Mouse (Mus musculus) heart, embryonic 10.5 days (tissue): ENCODE data around the gene Lor. TPM values are rescaled to one million over a fixed set of nuclear protein-coding genes. Genes with fewer than 3 reads are reported as not detected.

Experiments
- DNase-seq: peaks from one replicate; pipeline ENCODE4 v3.0.0-alpha.2; 2017; ENCODE audit warnings: low spot score
- H3K27ac ChIP-seq: fragments of 300-500 bp; sonication (generic); 2 replicates; pipeline ENCODE4 v1.5.1; 2016; ENCODE audit warnings: mild to moderate bottlenecking
- H3K27me3 ChIP-seq: fragments of 300-500 bp; sonication (generic); 2 replicates; pipeline ENCODE4 v1.6.1; 2016; ENCODE audit warnings: mild to moderate bottlenecking; ENCODE audit not compliant: poor library complexity, insufficient read depth, severe bottlenecking
- H3K36me3 ChIP-seq: fragments of 300-500 bp; sonication (generic); 2 replicates; pipeline ENCODE4 v1.6.1; 2016; ENCODE audit warnings: mild to moderate bottlenecking, moderate library complexity
- H3K4me1 ChIP-seq: fragments of 300-500 bp; sonication (generic); 2 replicates; pipeline ENCODE4 v1.6.1; 2016; ENCODE audit warnings: mild to moderate bottlenecking
- H3K4me3 ChIP-seq: fragments of 300-500 bp; sonication (generic); 2 replicates; pipeline ENCODE4 v1.5.1; 2016; ENCODE audit warnings: mild to moderate bottlenecking, moderate library complexity
- H3K9me3 ChIP-seq: fragments of 300-500 bp; sonication (generic); 2 replicates; pipeline ENCODE4 v1.6.1; 2016; ENCODE audit warnings: mild to moderate bottlenecking, moderate library complexity
- WGBS: fragments of 180-500 bp; shearing (Covaris S2); methylation state at CpG from one replicate; pipeline ENCODE4 v1.1.7; 2016; 5-methylcytosine and 5-hydroxymethylcytosine counted together
- polyA plus RNA-seq: library from polyadenylated mRNA; unstranded; fragments of >200 nt; fragmentation: Nextera tagmentation; extraction: Ambion mirVana; gene quantifications from 2 replicates; pipeline ENCODE4 v1.2.1, GENCODE M21; 2016

Gene Lor
- 0.69 and 0.83 TPM in 2 replicates for polyA plus RNA-seq

GRCm38 (mm10) chr3:92083042-92083441 lies at the start of gene Lor:
Gene Lor (minus strand): TSS chr3:92083142.
- 81% methylated on average over 2 of the region's 2 CpGs for WGBS
- H3K27ac ChIP-seq = no peak within 1 kb of the TSS

GRCm38 (mm10) chr3:92123847-92124246 lies 40.9 kb upstream of the Lor start, which contains the start of gene Prr9:
Gene Prr9 (minus strand): TSS chr3:92123947.
- Histone ChIP-seq H3K36me3 (no peaks in the 10 kb centered on the region), H3K4me3 (no peak within 1 kb of the TSS), H3K27ac (no peak within 1 kb of the TSS), H3K27me3 (no peaks in the 10 kb centered on the region), H3K4me1 (no peaks in the 10 kb centered on the region), H3K9me3 (no peaks in the 10 kb centered on the region)
- no peak for DNase-seq
- 77% methylated on average over 5 of the region's 5 CpGs for WGBS

More at GRCm38 (mm10) chr3:92083042-92083441, at the start of gene Lor:
- H3K4me1 ChIP-seq = no peaks in the 10 kb centered on the region; the same call in 1 of the 2 replicates
- peaks cover 35% of the 10 kb centered on the region for H3K27me3 ChIP-seq
- peak within 1 kb of the TSS; percentile 92; the same call in 1 of the 2 replicates for H3K4me3 ChIP-seq
- DNase-seq = no peak
- no peaks in the 10 kb centered on the region for H3K9me3 ChIP-seq
- H3K36me3 ChIP-seq = no peaks in the 10 kb centered on the region

GRCm38 (mm10) chr3:92120902-92121301 lies 38.0 kb upstream of the Lor start:
- no peak for DNase-seq
- H3K27ac ChIP-seq = no peak overlapping the region
- no peaks in the 10 kb centered on the region for H3K4me1 ChIP-seq
- no peaks in the 10 kb centered on the region for H3K27me3 ChIP-seq
- 69% methylated on average over 3 of the region's 3 CpGs for WGBS
- no peaks in the 10 kb centered on the region for H3K36me3 ChIP-seq
- H3K9me3 ChIP-seq = no peaks in the 10 kb centered on the region
- no peak overlapping the region for H3K4me3 ChIP-seq

GRCm38 (mm10) chr3:92117930-92118329 lies 35.0 kb upstream of the Lor start:
- DNase-seq = no peak
- 34% methylated on average over 3 of the region's 3 CpGs for WGBS
- Histone ChIP-seq H3K4me3 (no peak overlapping the region), H3K36me3 (no peaks in the 10 kb centered on the region), H3K27me3 (no peaks in the 10 kb centered on the region), H3K9me3 (no peaks in the 10 kb centered on the region), H3K27ac (no peak overlapping the region), H3K4me1 (no peaks in the 10 kb centered on the region)

- Histone ChIP-seq H3K27ac (no peak overlapping the region), H3K9me3 (no peaks in the 10 kb centered on the region), H3K4me1 (no peaks in the 10 kb centered on the region), H3K36me3 (no peaks in the 10 kb centered on the region), H3K4me3 (no peak overlapping the region), H3K27me3 (no peaks in the 10 kb centered on the region)
- DNase-seq = no peak
These were observed 28.6 kb upstream of the Lor start for GRCm38 (mm10) chr3:92111526-92111925.

- no peaks in the 10 kb centered on the region for H3K4me1 ChIP-seq
- no peaks in the 10 kb centered on the region for H3K27me3 ChIP-seq
- no peaks in the 10 kb centered on the region for H3K9me3 ChIP-seq
- no peak overlapping the region for H3K27ac ChIP-seq
- no peak for DNase-seq
- H3K4me3 ChIP-seq = no peak overlapping the region
- no peaks in the 10 kb centered on the region for H3K36me3 ChIP-seq
These were observed 27.8 kb upstream of the Lor start for GRCm38 (mm10) chr3:92110790-92111189.

- peak; percentile 82 for DNase-seq
- Histone ChIP-seq H3K27me3 (no peaks in the 10 kb centered on the region), H3K4me3 (no peak overlapping the region), H3K27ac (no peak overlapping the region), H3K36me3 (no peaks in the 10 kb centered on the region), H3K4me1 (no peaks in the 10 kb centered on the region), H3K9me3 (no peaks in the 10 kb centered on the region)
- 8% methylated on average over 6 of the region's 6 CpGs for WGBS
These were observed 23.6 kb upstream of the Lor start for GRCm38 (mm10) chr3:92106582-92106981.

- peak; percentile 76 for DNase-seq
- Histone ChIP-seq H3K36me3 (no peaks in the 10 kb centered on the region), H3K4me3 (peak overlapping the region; percentile 92), H3K4me1 (no peaks in the 10 kb centered on the region; the same call in 1 of the 2 replicates), H3K27me3 (peaks cover 35% of the 10 kb centered on the region), H3K9me3 (no peaks in the 10 kb centered on the region), H3K27ac (peak overlapping the region; percentile 82)
- under 1% methylated on average over 73 of the region's 76 CpGs for WGBS
These were observed 1.5 kb downstream of the Lor start for GRCm38 (mm10) chr3:92081285-92081931.

GRCm38 (mm10) chr3:92080462-92081284 lies 2.3 kb downstream of the Lor start:
- Histone ChIP-seq H3K4me1 (no peaks in the 10 kb centered on the region; the same call in 1 of the 2 replicates), H3K27ac (peak overlapping the region; percentile 82), H3K9me3 (no peaks in the 10 kb centered on the region), H3K27me3 (peaks cover 35% of the 10 kb centered on the region), H3K4me3 (peak overlapping the region; percentile 92), H3K36me3 (no peaks in the 10 kb centered on the region)
- peak; percentile 88 for DNase-seq
- WGBS = under 1% methylated on average over 79 of the region's 82 CpGs

- 55% methylated on average over 6 of the region's 6 CpGs for WGBS
- Histone ChIP-seq H3K27me3 (no peaks in the 10 kb centered on the region), H3K27ac (no peak overlapping the region), H3K36me3 (no peaks in the 10 kb centered on the region), H3K9me3 (no peaks in the 10 kb centered on the region), H3K4me3 (no peak overlapping the region), H3K4me1 (no peaks in the 10 kb centered on the region)
- DNase-seq = no peak
These were observed 32.4 kb downstream of the Lor start for GRCm38 (mm10) chr3:92050382-92051054.

GRCm38 (mm10) chr3:92033892-92034291 lies 49.0 kb downstream of the Lor start:
- Histone ChIP-seq H3K27ac (no peak overlapping the region), H3K36me3 (no peaks in the 10 kb centered on the region), H3K27me3 (no peaks in the 10 kb centered on the region), H3K9me3 (no peaks in the 10 kb centered on the region), H3K4me1 (no peaks in the 10 kb centered on the region), H3K4me3 (no peak overlapping the region)
- WGBS = 46% methylated on average over 1 of the region's 1 CpGs
- no peak for DNase-seq

- Histone ChIP-seq H3K9me3 (no peaks in the 10 kb centered on the region), H3K4me1 (no peaks in the 10 kb centered on the region), H3K4me3 (no peak overlapping the region), H3K27me3 (no peaks in the 10 kb centered on the region), H3K36me3 (no peaks in the 10 kb centered on the region), H3K27ac (no peak overlapping the region)
- DNase-seq = no peak
- WGBS = 49% methylated on average over 2 of the region's 2 CpGs
These were observed 49.7 kb downstream of the Lor start for GRCm38 (mm10) chr3:92033203-92033602.
